In the genomic region with DNA sequence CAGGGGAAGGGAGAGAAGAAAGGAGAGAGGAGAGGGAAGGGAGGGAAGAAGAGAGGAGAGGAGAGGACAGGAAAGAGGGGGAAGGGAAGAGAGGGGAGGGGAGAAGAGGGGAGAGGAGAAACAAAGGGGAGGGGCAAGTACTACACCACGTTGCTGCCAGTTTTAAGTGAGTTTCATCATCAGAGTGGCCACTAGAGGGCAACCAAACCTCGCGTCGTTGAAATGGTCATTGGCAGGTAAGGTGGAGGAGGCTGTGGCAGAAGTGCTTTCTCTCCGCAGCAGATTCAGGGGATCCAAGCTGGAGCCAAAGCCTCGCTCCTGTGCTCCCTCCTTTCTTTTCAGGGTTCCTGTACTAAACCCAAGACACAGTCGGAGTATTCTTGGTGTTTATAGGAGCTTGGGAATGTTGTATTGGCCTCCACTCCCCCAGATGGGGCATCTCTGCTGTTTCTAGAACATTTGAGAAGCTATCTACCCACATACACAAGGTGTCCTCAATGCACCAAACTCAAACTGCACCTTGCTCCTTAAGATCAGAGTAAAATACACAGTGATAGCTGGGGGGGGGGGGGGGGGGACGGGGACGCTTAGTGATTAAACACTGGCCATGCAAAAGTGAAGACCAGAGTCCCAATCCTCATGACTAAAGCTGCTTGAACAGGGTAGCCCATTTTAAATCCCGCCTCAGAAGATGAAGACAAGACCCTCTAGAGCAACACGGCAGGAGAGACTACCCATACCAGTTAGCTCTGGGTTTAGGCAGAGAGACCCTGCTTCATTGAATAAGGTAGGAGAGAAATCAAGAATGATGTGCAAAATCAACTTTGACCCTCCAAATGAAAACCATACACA, we compare ENCODE assay signal across 8 mouse cellular contexts. TPM values are rescaled to one million over a fixed set of nuclear protein-coding genes. Genes with fewer than 3 reads are reported as not detected.
DNase-seq lines count a peak whose midpoint lies in the region; ATAC-seq and TF ChIP-seq lines count a peak whose summit lies in the region.

No protein-coding gene starts in this region.

- H3K4me2 ChIP-seq in forebrain, embryonic 16.5 days (ENCODE audit: low read length), result peak overlapping the region; percentile 45
- peak overlapping the region; percentile 52 for H3K4me2 ChIP-seq in neural tube, embryonic 15.5 days

- TF ChIP-seq POLR2A in MEL (IDR thresholded peaks at IDR 0.05; ENCODE audit: control insufficient read depth in 1 of 2, insufficient read depth in 1 of 2, low read depth in 1 of 2, low read length in 2 of 2, poor library complexity in 1 of 2), result no peak

- whole genome bisulfite sequencing in forebrain, embryonic 16.5 days, result 19% methylated on average over 11 of the region's 11 CpGs
- WGBS in neural tube, embryonic 15.5 days, result 11% methylated on average over 10 of the region's 11 CpGs

- no peaks in the 10 kb centered on the region for H3K4me1 ChIP-seq in MEL (ENCODE audit: control insufficient read depth in 1 of 2, insufficient read depth in 2 of 2, low read length in 2 of 2)
- peaks cover 6% of the 10 kb centered on the region; the same call in 1 of the 2 replicates for H3K4me1 ChIP-seq in forebrain, embryonic 16.5 days (replicated peaks; ENCODE audit: control insufficient read depth, insufficient read depth, low read length)
- H3K4me1 ChIP-seq in neural tube, embryonic 15.5 days, result peaks cover 13% of the 10 kb centered on the region

- peak; percentile 94 for DNase-seq in MEL (ENCODE audit: low read depth, low spot score)
- DNase-seq in cerebellum, adult 18-20 months, result peak; percentile 91 to 92
- peak; percentile 73 to 77 for DNase-seq in heart, postnatal 36 days
- peak; percentile 66 to 91 for DNase-seq in layer of hippocampus, adult 18-20 months (ENCODE audit: low spot score in 2 of 2)
- peak; percentile 81 to 89 for DNase-seq in lung, adult 18-20 months
- peak; percentile 83 for DNase-seq in testis, postnatal 10 days (ENCODE audit: low spot score)

- H3K9me3 ChIP-seq in MEL (replicated peaks; ENCODE audit: insufficient read depth, low read length), result no peaks in the 10 kb centered on the region
- no peaks in the 10 kb centered on the region for H3K9me3 ChIP-seq in forebrain, embryonic 16.5 days (ENCODE audit: control insufficient read depth, low read length)
- H3K9me3 ChIP-seq in neural tube, embryonic 15.5 days (replicated peaks), result no peaks in the 10 kb centered on the region

- peak; percentile 89 for TF ChIP-seq RAD21 in MEL (IDR thresholded peaks at IDR 0.05; ENCODE audit: low read depth, low read length)

- H3K4me3 ChIP-seq in MEL (ENCODE audit: control insufficient read depth in 1 of 2, insufficient read depth in 1 of 2, low read depth in 2 of 2, low read length in 2 of 2), result peak overlapping the region; percentile 59 to 68
- peak overlapping the region; percentile 25 for H3K4me3 ChIP-seq in forebrain, embryonic 16.5 days (replicated peaks; ENCODE audit: low read length)
- peak overlapping the region; percentile 23 for H3K4me3 ChIP-seq in neural tube, embryonic 15.5 days (replicated peaks)

- ATAC-seq in forebrain, embryonic 16.5 days, result peak; percentile 80
- ATAC-seq in neural tube, embryonic 15.5 days (ENCODE audit: low FRiP score), result peak; percentile 84

- H3K36me3 ChIP-seq in MEL (ENCODE audit: control insufficient read depth in 1 of 2, insufficient read depth in 2 of 2, low read length in 2 of 2), result no peaks in the 10 kb centered on the region
- no peaks in the 10 kb centered on the region for H3K36me3 ChIP-seq in forebrain, embryonic 16.5 days (ENCODE audit: control insufficient read depth, insufficient read depth)
- no peaks in the 10 kb centered on the region for H3K36me3 ChIP-seq in neural tube, embryonic 15.5 days

- 0 out of 4 replicates have a peak, but pooled peaks of 1 of the 2 experiments have one; percentile 23 for TF ChIP-seq EP300 in MEL (IDR thresholded peaks at IDR 0.05; ENCODE audit: low read depth in 1 of 2, low read length in 2 of 2)

- TF ChIP-seq CTCF in MEL (IDR thresholded peaks at IDR 0.05 in 2 of 3, conservative IDR thresholded peaks at IDR 0.05 in 1 of 3; ENCODE audit: control insufficient read depth in 1 of 3, insufficient read depth in 1 of 3, low read depth in 2 of 3, low read length in 3 of 3, poor library complexity in 1 of 3, severe bottlenecking in 1 of 3), result peak; percentile 75 to 91 (median 85)

- H3K79me2 ChIP-seq in MEL (ENCODE audit: control insufficient read depth, insufficient read depth, low read length, poor library complexity), result no peaks in the 10 kb centered on the region

- H3K9ac ChIP-seq in MEL (ENCODE audit: control insufficient read depth, low read depth, low read length, poor library complexity, severe bottlenecking), result peak overlapping the region; percentile 48
- H3K9ac ChIP-seq in forebrain, embryonic 16.5 days (replicated peaks; ENCODE audit: low read depth, low read length), result peak overlapping the region; percentile 32; the same call in 1 of the 2 replicates
- 0 out of 2 replicates have a peak overlapping the region, but pooled peaks have one; percentile 34 for H3K9ac ChIP-seq in neural tube, embryonic 15.5 days (replicated peaks)

- no peaks in the 10 kb centered on the region for H3K27me3 ChIP-seq in MEL (ENCODE audit: control insufficient read depth in 1 of 2, insufficient read depth in 2 of 2, low read length in 2 of 2)
- no peaks in the 10 kb centered on the region; the same call in 1 of the 2 replicates for H3K27me3 ChIP-seq in forebrain, embryonic 16.5 days (replicated peaks; ENCODE audit: control insufficient read depth, insufficient read depth, low read length)
- H3K27me3 ChIP-seq in neural tube, embryonic 15.5 days (replicated peaks), result peaks cover 9% of the 10 kb centered on the region; the same call in 1 of the 2 replicates

- H3K27ac ChIP-seq in MEL (ENCODE audit: control insufficient read depth, low read depth, low read length), result no peak overlapping the region
- H3K27ac ChIP-seq in forebrain, embryonic 16.5 days (ENCODE audit: low read length), result no peak overlapping the region
- H3K27ac ChIP-seq in neural tube, embryonic 15.5 days (replicated peaks), result no peak overlapping the region

- intact Hi-C loops in heart, postnatal 36 days (cut with DNase I), result loop anchor here (1.0 to 5.0 kb wide), 3 partner anchors 89 to 179 kb away; partner anchors contain the start of gene Tmem229b

TF ChIP-seq in MEL, 35 proteins besides CTCF, POLR2A, EP300 and RAD21:
- TF ChIP-seq MAZ (IDR thresholded peaks at IDR 0.05; ENCODE audit: low read depth, low read length) (peak; percentile 93; the same call in 1 of the 2 replicates), MYC (IDR thresholded peaks at IDR 0.05; ENCODE audit: low read depth, low read length) (peak; percentile 93), TBP (IDR thresholded peaks at IDR 0.05; ENCODE audit: low read depth, low read length) (0 out of 2 replicates have a peak, but pooled peaks have one; percentile 45), RCOR1 (IDR thresholded peaks at IDR 0.05; ENCODE audit: low read depth, low read length) (no peak), JUND (IDR thresholded peaks at IDR 0.05; ENCODE audit: low read depth, low read length) (no peak), MXI1 (IDR thresholded peaks at IDR 0.05; ENCODE audit: low read depth, low read length) (peak; percentile 83), MAFK (IDR thresholded peaks at IDR 0.05; ENCODE audit: borderline replicate concordance, low read depth, low read length) (no peak), ZC3H11A (IDR thresholded peaks at IDR 0.05; ENCODE audit: low read depth, low read length) (peak; percentile 78), MAX (IDR thresholded peaks at IDR 0.05; ENCODE audit: low read length) (peak; percentile 70), SIN3A (IDR thresholded peaks at IDR 0.05; ENCODE audit: low read length) (peak; percentile 79; the same call in 1 of the 2 replicates), ETS1 (IDR thresholded peaks at IDR 0.05; ENCODE audit: low read depth, low read length) (peak; percentile 16; the same call in 1 of the 2 replicates), SMC3 (IDR thresholded peaks at IDR 0.05; ENCODE audit: low read depth, low read length) (peak; percentile 89), HCFC1 (IDR thresholded peaks at IDR 0.05; ENCODE audit: low read depth, low read length) (no peak), BHLHE40 (IDR thresholded peaks at IDR 0.05; ENCODE audit: borderline replicate concordance, low read depth, low read length) (0 out of 2 replicates have a peak, but pooled peaks have one; percentile 19)
TF ChIP-seq in MEL: peak in this region for 10.

RNA-seq across cellular contexts. Expression of gene Plek2, which starts 11.7 kb away (rescaled TPM):
- total RNA-seq in MEL (2012; rRNA removed), result 8.0 and 11.2 TPM in 2 replicates
- 10 to 100 TPM in 1 of 2 experiments, not detected in 1; 17.7 TPM for polyA plus RNA-seq in MEL (2012; ENCODE audit: insufficient read depth in 1 of 2, insufficient read length in 2 of 2, low read depth in 1 of 2, low replicate concordance in 2 of 2, missing spikeins in 1 of 2)
- polyA plus RNA-seq in forebrain, embryonic 16.5 days (2015; fragmentation: Nextera tagmentation; extraction: Ambion mirVana), result 0.96 and 1.1 TPM in 2 replicates
- under 1 TPM; 0.36 to 0.60 TPM for total RNA-seq in heart, postnatal 36 days (2021)
- under 1 TPM; 0.27 to 0.33 TPM for total RNA-seq in layer of hippocampus, adult 18-20 months (2021)
- polyA plus RNA-seq in neural tube, embryonic 15.5 days (2015; fragmentation: Nextera tagmentation; extraction: Ambion mirVana), result 2.6 and 4.0 TPM in 2 replicates

RNA-seq across cellular contexts. Expression of gene Eif2s1, which starts 56.8 kb away (rescaled TPM):
- 197 and 210 TPM in 2 replicates for total RNA-seq in MEL (2012; rRNA removed)
- 100 to 1,000 TPM; 114 to 550 TPM for polyA plus RNA-seq in MEL (2012; ENCODE audit: insufficient read depth in 1 of 2, insufficient read length in 2 of 2, low read depth in 1 of 2, low replicate concordance in 2 of 2, missing spikeins in 1 of 2)
- polyA plus RNA-seq in forebrain, embryonic 16.5 days (2015; fragmentation: Nextera tagmentation; extraction: Ambion mirVana), result 165 and 175 TPM in 2 replicates
- total RNA-seq in heart, postnatal 36 days (2021), result 10 to 100 TPM; 52.1 to 59.3 TPM
- 10 to 100 TPM; 49.4 to 52.2 TPM for total RNA-seq in layer of hippocampus, adult 18-20 months (2021)
- 147 and 170 TPM in 2 replicates for polyA plus RNA-seq in neural tube, embryonic 15.5 days (2015; fragmentation: Nextera tagmentation; extraction: Ambion mirVana)

RNA-seq across cellular contexts. Expression of gene Atp6v1d, which starts 57.0 kb away (rescaled TPM):
- 27.0 and 28.0 TPM in 2 replicates for total RNA-seq in MEL (2012; rRNA removed)
- polyA plus RNA-seq in MEL (2012; ENCODE audit: insufficient read depth in 1 of 2, insufficient read length in 2 of 2, low read depth in 1 of 2, low replicate concordance in 2 of 2, missing spikeins in 1 of 2), result 10 to 100 TPM in 1 of 2 experiments, not detected in 1; 51.7 TPM
- 120 and 123 TPM in 2 replicates for polyA plus RNA-seq in forebrain, embryonic 16.5 days (2015; fragmentation: Nextera tagmentation; extraction: Ambion mirVana)
- 10 to 100 TPM; 81.1 to 83.5 TPM for total RNA-seq in heart, postnatal 36 days (2021)
- 100 to 1,000 TPM; 255 to 270 TPM for total RNA-seq in layer of hippocampus, adult 18-20 months (2021)
- polyA plus RNA-seq in neural tube, embryonic 15.5 days (2015; fragmentation: Nextera tagmentation; extraction: Ambion mirVana), result 111 and 125 TPM in 2 replicates
